Mouse (Mus musculus) hindbrain, embryonic 14.5 days (tissue): ENCODE data around the gene Grhl1. TPM values are rescaled to one million over a fixed set of nuclear protein-coding genes. Genes with fewer than 3 reads are reported as not detected.
"Not testable (repeated sequence)": the region's sequence is repeated elsewhere in the genome, so short reads cannot be mapped to it uniquely, and the experiment has no call there.

Experiments
- ATAC-seq: fragments of 200-750 bp; cut with Nextera tagmentation; 2 replicates; pipeline ENCODE4 v1.8.0; 2017; ENCODE audit warnings: moderate number of reproducible peaks, mild to moderate bottlenecking, moderate TSS enrichment, moderate library complexity; ENCODE audit not compliant: low FRiP score
- DNase-seq: peaks from one replicate; pipeline ENCODE4 v3.0.0-alpha.2; 2015; ENCODE audit warnings: low spot score
- H3K27ac ChIP-seq: fragments of 300-500 bp; sonication (generic); 2 replicates; pipeline ENCODE4 v1.5.1; 2014; ENCODE audit warnings: mild to moderate bottlenecking, moderate library complexity
- H3K27me3 ChIP-seq: fragments of 300-500 bp; sonication (generic); 2 replicates; pipeline ENCODE4 v1.6.1; 2014; ENCODE audit warnings: mild to moderate bottlenecking, low read length, mixed read lengths; ENCODE audit not compliant: control insufficient read depth, insufficient read depth
- H3K36me3 ChIP-seq: fragments of 300-500 bp; sonication (generic); replicated peaks from 2 replicates; pipeline ENCODE4 v1.6.1; 2014; ENCODE audit not compliant: control insufficient read depth, insufficient read depth
- H3K4me1 ChIP-seq: fragments of 300-500 bp; sonication (generic); replicated peaks from 2 replicates; pipeline ENCODE4 v1.6.1; 2014; ENCODE audit warnings: antibody characterized with exemption, low read length, mixed read lengths; ENCODE audit not compliant: control insufficient read depth, insufficient read depth
- H3K4me2 ChIP-seq: fragments of 300-500 bp; sonication (generic); replicated peaks from 2 replicates; pipeline ENCODE4 v1.6.1; 2014; ENCODE audit warnings: mild to moderate bottlenecking, moderate library complexity
- H3K4me3 ChIP-seq: fragments of 300-500 bp; sonication (generic); replicated peaks from 2 replicates; pipeline ENCODE4 v1.5.1; 2014; ENCODE audit warnings: mild to moderate bottlenecking, low read length
- H3K9ac ChIP-seq: fragments of 300-500 bp; sonication (generic); 2 replicates; pipeline ENCODE4 v1.6.1; 2014
- H3K9me3 ChIP-seq: fragments of 300-500 bp; sonication (generic); 2 replicates; pipeline ENCODE4 v1.6.1; 2016; ENCODE audit warnings: low read length; ENCODE audit not compliant: control insufficient read depth
- whole genome bisulfite sequencing: fragments of 180-500 bp; shearing (Covaris S2); extraction: QIAGEN DNeasy Blood & Tissue Kit; methylation state at CpG from one replicate; pipeline ENCODE4 v1.1.7; 2014; 5-methylcytosine and 5-hydroxymethylcytosine counted together
- polyA plus RNA-seq: library from polyadenylated mRNA; unstranded; fragments of >200 nt; fragmentation: Nextera tagmentation; extraction: Ambion mirVana; gene quantifications from 2 replicates; pipeline ENCODE4 v1.2.1, GENCODE M21; 2014

Gene Grhl1
- polyA plus RNA-seq, 1 experiment from 2014 or later: 0.58 TPM

- Histone ChIP-seq H3K27ac (no peak overlapping the region), H3K4me3 (no peak overlapping the region), H3K27me3 (no peaks in the 10 kb centered on the region), H3K4me2 (no peak overlapping the region), H3K4me1 (peaks cover 11% of the 10 kb centered on the region), H3K36me3 (no peaks in the 10 kb centered on the region), H3K9ac (no peak overlapping the region), H3K9me3 (no peaks in the 10 kb centered on the region)
- ATAC-seq (no peak), DNase-seq (no peak)
- 70% methylated on average over 3 of the region's 3 CpGs for WGBS
Observed at GRCm38 (mm10) chr12:24627215-24627614, 55.1 kb downstream of the Grhl1 start.

- DNase-seq: no peak
- no peak overlapping the region for H3K4me3 ChIP-seq
- H3K9ac ChIP-seq: no peak overlapping the region
- no peak for ATAC-seq
- no peaks in the 10 kb centered on the region for H3K36me3 ChIP-seq
- H3K4me1 ChIP-seq: no peaks in the 10 kb centered on the region
- no peak overlapping the region for H3K27ac ChIP-seq
- no peaks in the 10 kb centered on the region for H3K27me3 ChIP-seq
- H3K9me3 ChIP-seq: no peaks in the 10 kb centered on the region
- 81% methylated on average over 1 of the region's 1 CpGs for WGBS
- H3K4me2 ChIP-seq: no peak overlapping the region
Observed at GRCm38 (mm10) chr12:24630220-24630619, 58.1 kb downstream of the Grhl1 start.

- no peaks in the 10 kb centered on the region for H3K27me3 ChIP-seq
- H3K4me2 ChIP-seq: no peak overlapping the region
- H3K27ac ChIP-seq: no peak overlapping the region
- WGBS: 52% methylated on average over 4 of the region's 4 CpGs
- no peaks in the 10 kb centered on the region for H3K4me1 ChIP-seq
- no peak for ATAC-seq
- no peaks in the 10 kb centered on the region for H3K9me3 ChIP-seq
- H3K4me3 ChIP-seq: no peak overlapping the region
- H3K36me3 ChIP-seq: no peaks in the 10 kb centered on the region
- no peak overlapping the region for H3K9ac ChIP-seq
- DNase-seq: no peak
Observed at GRCm38 (mm10) chr12:24632404-24632803, 60.3 kb downstream of the Grhl1 start.

- no peak overlapping the region for H3K4me2 ChIP-seq
- H3K27me3 ChIP-seq: no peaks in the 10 kb centered on the region
- DNase-seq (no peak), ATAC-seq (no peak)
- H3K9me3 ChIP-seq: no peaks in the 10 kb centered on the region
- no peak overlapping the region for H3K27ac ChIP-seq
- H3K4me3 ChIP-seq: no peak overlapping the region
- H3K4me1 ChIP-seq: no peaks in the 10 kb centered on the region
- H3K9ac ChIP-seq: no peak overlapping the region
- WGBS: 84% methylated on average over 1 of the region's 1 CpGs
- H3K36me3 ChIP-seq: no peaks in the 10 kb centered on the region
Observed at GRCm38 (mm10) chr12:24633753-24634191, 61.7 kb downstream of the Grhl1 start.

- DNase-seq: no peak
- H3K4me1 ChIP-seq: no peaks in the 10 kb centered on the region
- no peaks in the 10 kb centered on the region for H3K36me3 ChIP-seq
- H3K4me3 ChIP-seq: no peak overlapping the region
- WGBS: 86% methylated on average over 4 of the region's 4 CpGs
- H3K27ac ChIP-seq: no peak overlapping the region
- no peak overlapping the region for H3K4me2 ChIP-seq
- H3K9me3 ChIP-seq: no peaks in the 10 kb centered on the region
- ATAC-seq: no peak
- H3K9ac ChIP-seq: no peak overlapping the region
- H3K27me3 ChIP-seq: no peaks in the 10 kb centered on the region
Observed at GRCm38 (mm10) chr12:24634212-24634611, 62.1 kb downstream of the Grhl1 start.

- H3K27ac ChIP-seq: no peak overlapping the region
- no peaks in the 10 kb centered on the region for H3K27me3 ChIP-seq
- WGBS: 93% methylated on average over 3 of the region's 3 CpGs
- no peaks in the 10 kb centered on the region for H3K4me1 ChIP-seq
- H3K9ac ChIP-seq: no peak overlapping the region
- ATAC-seq: no peak
- H3K9me3 ChIP-seq: no peaks in the 10 kb centered on the region
- H3K36me3 ChIP-seq: no peaks in the 10 kb centered on the region
- H3K4me2 ChIP-seq: no peak overlapping the region
- H3K4me3 ChIP-seq: no peak overlapping the region
- no peak for DNase-seq
Observed at GRCm38 (mm10) chr12:24634648-24635047, 62.6 kb downstream of the Grhl1 start.

- not testable (repeated sequence) for H3K9me3 ChIP-seq, H3K4me1 ChIP-seq, H3K27me3 ChIP-seq, DNase-seq, H3K4me3 ChIP-seq, H3K4me2 ChIP-seq, H3K36me3 ChIP-seq, ATAC-seq, H3K9ac ChIP-seq, H3K27ac ChIP-seq
- 97% methylated on average over 10 of the region's 10 CpGs for WGBS
Observed at GRCm38 (mm10) chr12:24638787-24639186, 66.7 kb downstream of the Grhl1 start.

GRCm38 (mm10) chr12:24642370-24642802, 70.3 kb downstream of the Grhl1 start:
- Histone ChIP-seq H3K4me2 (no peak overlapping the region), H3K9me3 (no peaks in the 10 kb centered on the region), H3K36me3 (no peaks in the 10 kb centered on the region), H3K9ac (no peak overlapping the region), H3K27me3 (no peaks in the 10 kb centered on the region; the same call in 1 of the 2 replicates), H3K27ac (no peak overlapping the region), H3K4me3 (no peak overlapping the region), H3K4me1 (peaks cover 6% of the 10 kb centered on the region)
- DNase-seq: peak; percentile 72
- ATAC-seq: peak; percentile 93
- WGBS: 61% methylated on average over 4 of the region's 4 CpGs

- Histone ChIP-seq H3K27ac (no peak overlapping the region), H3K4me3 (no peak overlapping the region), H3K27me3 (no peaks in the 10 kb centered on the region; the same call in 1 of the 2 replicates), H3K4me1 (peaks cover 6% of the 10 kb centered on the region), H3K4me2 (no peak overlapping the region), H3K9me3 (no peaks in the 10 kb centered on the region), H3K36me3 (no peaks in the 10 kb centered on the region), H3K9ac (no peak overlapping the region)
- ATAC-seq: no peak
- WGBS: 38% methylated on average over 1 of the region's 1 CpGs
- DNase-seq: no peak
Observed at GRCm38 (mm10) chr12:24644125-24644571, 72.1 kb downstream of the Grhl1 start.

GRCm38 (mm10) chr12:24645901-24646300, 73.8 kb downstream of the Grhl1 start:
- Histone ChIP-seq H3K4me3 (no peak overlapping the region), H3K27ac (no peak overlapping the region), H3K9me3 (no peaks in the 10 kb centered on the region), H3K9ac (no peak overlapping the region), H3K36me3 (no peaks in the 10 kb centered on the region), H3K4me1 (peaks cover 9% of the 10 kb centered on the region), H3K4me2 (no peak overlapping the region), H3K27me3 (no peaks in the 10 kb centered on the region; the same call in 1 of the 2 replicates)
- 84% methylated on average over 6 of the region's 6 CpGs for WGBS
- no peak for DNase-seq
- ATAC-seq: no peak
